Mouse (Mus musculus) embryonic facial prominence, embryonic 12.5 days (tissue): ENCODE results near the gene Defb25. TPM values are rescaled to one million over a fixed set of nuclear protein-coding genes. Genes with fewer than 3 reads are reported as not detected.

ENCODE experiments used
- ATAC-seq: fragments of 200-750 bp; cut with Nextera tagmentation; 2 replicates; pipeline ENCODE4 v1.8.0; 2017; ENCODE audit not compliant: insufficient number of reproducible peaks, insufficient read depth, low FRiP score, low TSS enrichment
- H3K27ac ChIP-seq: fragments of 300-500 bp; sonication (generic); 2 replicates; pipeline ENCODE4 v1.5.1; 2016; ENCODE audit warnings: mild to moderate bottlenecking
- H3K27me3 ChIP-seq: fragments of 300-500 bp; sonication (generic); 2 replicates; pipeline ENCODE4 v1.6.1; 2016; ENCODE audit warnings: mild to moderate bottlenecking, moderate library complexity
- H3K36me3 ChIP-seq: fragments of 300-500 bp; sonication (generic); 2 replicates; pipeline ENCODE4 v1.6.1; 2016; ENCODE audit warnings: mild to moderate bottlenecking
- H3K4me1 ChIP-seq: fragments of 300-500 bp; sonication (generic); 2 replicates; pipeline ENCODE4 v1.6.1; 2016
- H3K4me2 ChIP-seq: fragments of 300-500 bp; sonication (generic); replicated peaks from 2 replicates; pipeline ENCODE4 v1.6.1; 2016; ENCODE audit warnings: mild to moderate bottlenecking, moderate library complexity
- H3K4me3 ChIP-seq: fragments of 300-500 bp; sonication (generic); 2 replicates; pipeline ENCODE4 v1.5.1; 2016; ENCODE audit warnings: mild to moderate bottlenecking
- H3K9ac ChIP-seq: fragments of 300-500 bp; sonication (generic); 2 replicates; pipeline ENCODE4 v1.6.1; 2016; ENCODE audit warnings: mild to moderate bottlenecking, moderate library complexity
- H3K9me3 ChIP-seq: fragments of 300-500 bp; sonication (generic); 2 replicates; pipeline ENCODE4 v1.6.1; 2016; ENCODE audit warnings: mild to moderate bottlenecking, moderate library complexity
- WGBS: fragments of 180-500 bp; shearing (Covaris S2); methylation state at CpG from one replicate; pipeline ENCODE4 v1.1.7; 2016; 5-methylcytosine and 5-hydroxymethylcytosine counted together
- polyA plus RNA-seq: library from polyadenylated mRNA; unstranded; fragments of >200 nt; fragmentation: Nextera tagmentation; extraction: Ambion mirVana; gene quantifications from 2 replicates; pipeline ENCODE4 v1.2.1, GENCODE M21; 2016

Gene Defb25
- polyA plus RNA-seq, 1 experiment from 2014 or later: not detected

GRCm38 (mm10) chr2:152600076-152600475 lies 22.8 kb downstream of the Defb25 start:
- no peak overlapping the region for H3K27ac ChIP-seq
- WGBS: 83% methylated on average over 6 of the region's 6 CpGs

GRCm38 (mm10) chr2:152599299-152599698 lies 23.6 kb downstream of the Defb25 start, which contains the start of gene Defb45:
Gene Defb45, minus strand, starts transcription at chr2:152599399.
- no peak for ATAC-seq

More at GRCm38 (mm10) chr2:152600076-152600475, 22.8 kb downstream of the Defb25 start:
- H3K9me3 ChIP-seq: no peaks in the 10 kb centered on the region
- no peak for ATAC-seq
- no peaks in the 10 kb centered on the region for H3K36me3 ChIP-seq
- no peaks in the 10 kb centered on the region for H3K4me1 ChIP-seq
- no peaks in the 10 kb centered on the region for H3K27me3 ChIP-seq
- no peak overlapping the region for H3K9ac ChIP-seq
- no peak overlapping the region for H3K4me3 ChIP-seq
- no peak overlapping the region for H3K4me2 ChIP-seq

DNA sequence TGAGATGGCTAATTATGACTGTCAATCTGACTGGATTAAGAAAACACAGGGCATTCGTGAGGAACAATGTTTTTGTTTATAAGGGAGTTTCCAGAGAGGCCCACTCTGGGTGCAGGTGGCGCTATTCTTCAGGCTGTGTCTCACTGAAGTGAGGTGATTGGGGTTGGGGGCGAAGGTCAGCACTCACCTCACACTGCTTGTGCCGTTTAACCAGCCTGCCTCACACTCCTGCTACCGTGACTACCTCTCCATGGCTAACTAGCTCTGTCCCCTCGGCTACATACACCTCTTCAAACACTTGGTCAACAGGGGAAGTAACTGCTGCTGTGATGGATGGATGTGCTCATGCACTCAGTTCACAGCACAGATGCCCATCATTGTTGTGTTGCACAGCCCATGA lies 33.8 kb downstream of the Defb25 start:
- no peak for ATAC-seq
- no peak overlapping the region for H3K4me3 ChIP-seq
- WGBS: 30% methylated on average over 6 of the region's 6 CpGs
- H3K9ac ChIP-seq: no peak overlapping the region
- H3K27me3 ChIP-seq: no peaks in the 10 kb centered on the region
- no peaks in the 10 kb centered on the region for H3K36me3 ChIP-seq
- no peak overlapping the region for H3K4me2 ChIP-seq
- H3K9me3 ChIP-seq: no peaks in the 10 kb centered on the region
- no peak overlapping the region for H3K27ac ChIP-seq
- no peaks in the 10 kb centered on the region for H3K4me1 ChIP-seq

More at GRCm38 (mm10) chr2:152599299-152599698, 23.6 kb downstream of the Defb25 start, which contains the start of gene Defb45:
- H3K4me2 ChIP-seq: no peak within 1 kb of the TSS
- no peak within 1 kb of the TSS for H3K4me3 ChIP-seq
- no peak within 1 kb of the TSS for H3K9ac ChIP-seq
- no peaks in the 10 kb centered on the region for H3K4me1 ChIP-seq
- no peak within 1 kb of the TSS for H3K27ac ChIP-seq
- H3K27me3 ChIP-seq: no peaks in the 10 kb centered on the region
- no peaks in the 10 kb centered on the region for H3K9me3 ChIP-seq
- H3K36me3 ChIP-seq: no peaks in the 10 kb centered on the region
- 59% methylated on average over 7 of the region's 7 CpGs for WGBS

DNA sequence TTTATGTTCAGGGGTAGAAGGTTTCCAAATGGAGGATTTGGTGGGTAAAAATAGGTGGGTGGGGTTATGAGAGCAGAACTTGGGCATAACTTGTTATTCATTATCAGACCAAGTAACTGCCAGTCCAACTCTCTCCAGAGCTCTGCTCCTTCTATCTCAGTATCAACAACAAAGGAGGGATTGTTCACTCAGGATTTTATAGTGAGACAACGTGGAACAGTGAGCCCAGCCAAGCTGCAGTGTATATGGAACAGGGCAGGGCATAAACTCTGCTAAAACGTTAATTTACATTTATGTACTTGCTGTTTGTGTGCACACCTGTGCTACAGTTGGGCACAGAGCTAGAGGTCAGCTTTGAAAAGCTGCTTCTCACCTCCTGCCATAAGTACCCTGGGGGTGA lies 34.4 kb downstream of the Defb25 start:
- Histone ChIP-seq H3K4me2 (no peak overlapping the region), H3K9ac (no peak overlapping the region), H3K4me3 (no peak overlapping the region), H3K27ac (no peak overlapping the region), H3K36me3 (no peaks in the 10 kb centered on the region), H3K9me3 (no peaks in the 10 kb centered on the region), H3K27me3 (no peaks in the 10 kb centered on the region), H3K4me1 (no peaks in the 10 kb centered on the region)
- ATAC-seq: no peak
- WGBS: 28% methylated on average over 2 of the region's 2 CpGs

DNA sequence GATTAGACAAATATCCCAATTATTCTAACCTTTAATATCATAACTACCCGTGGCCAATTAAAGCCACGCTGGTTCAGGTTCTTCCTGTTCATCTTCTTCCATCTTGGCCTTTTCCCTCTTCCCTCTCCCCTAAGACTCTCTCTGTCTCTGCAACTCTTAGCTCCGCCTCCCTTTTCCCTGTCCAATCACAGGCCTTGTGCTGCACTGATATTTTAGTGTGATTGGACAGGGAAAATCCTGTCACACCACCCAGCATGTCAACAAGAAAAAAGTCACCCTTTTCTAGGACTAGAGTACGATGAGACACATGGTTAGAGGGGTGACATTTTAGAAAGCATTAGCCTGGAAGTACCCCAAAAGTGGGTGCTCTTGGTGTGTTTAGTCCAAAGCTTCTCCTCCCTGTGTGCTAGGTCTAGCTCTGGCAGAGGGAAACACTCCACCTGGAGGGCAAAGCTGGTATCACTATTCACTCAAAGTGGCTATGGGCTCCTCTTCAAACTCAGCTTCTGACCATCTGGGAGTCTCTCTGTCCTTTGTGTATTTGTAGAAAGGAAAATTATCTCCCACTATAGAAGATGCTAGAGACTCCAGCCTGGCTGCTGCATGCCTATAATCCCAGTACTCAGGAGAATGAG lies 35.8 kb downstream of the Defb25 start:
- 82% methylated on average over 4 of the region's 4 CpGs for WGBS
- no peak for ATAC-seq
- Histone ChIP-seq H3K36me3 (no peaks in the 10 kb centered on the region), H3K4me3 (no peak overlapping the region), H3K27me3 (no peaks in the 10 kb centered on the region), H3K4me1 (no peaks in the 10 kb centered on the region), H3K27ac (no peak overlapping the region), H3K9ac (no peak overlapping the region), H3K4me2 (no peak overlapping the region), H3K9me3 (no peaks in the 10 kb centered on the region)

GRCm38 (mm10) chr2:152580612-152581011 lies 42.2 kb downstream of the Defb25 start:
- Histone ChIP-seq H3K36me3 (no peaks in the 10 kb centered on the region), H3K4me3 (no peak overlapping the region), H3K4me1 (no peaks in the 10 kb centered on the region), H3K9me3 (no peaks in the 10 kb centered on the region), H3K27ac (no peak overlapping the region), H3K9ac (no peak overlapping the region), H3K27me3 (no peaks in the 10 kb centered on the region), H3K4me2 (no peak overlapping the region)
- WGBS: 89% methylated on average over 11 of the region's 11 CpGs
- ATAC-seq: no peak

- 75% methylated on average over 7 of the region's 7 CpGs for WGBS
Measured at GRCm38 (mm10) chr2:152580107-152580506, 42.7 kb downstream of the Defb25 start, which contains the start of gene Defb19. Gene Defb19, minus strand, starts transcription at chr2:152580312.

DNA sequence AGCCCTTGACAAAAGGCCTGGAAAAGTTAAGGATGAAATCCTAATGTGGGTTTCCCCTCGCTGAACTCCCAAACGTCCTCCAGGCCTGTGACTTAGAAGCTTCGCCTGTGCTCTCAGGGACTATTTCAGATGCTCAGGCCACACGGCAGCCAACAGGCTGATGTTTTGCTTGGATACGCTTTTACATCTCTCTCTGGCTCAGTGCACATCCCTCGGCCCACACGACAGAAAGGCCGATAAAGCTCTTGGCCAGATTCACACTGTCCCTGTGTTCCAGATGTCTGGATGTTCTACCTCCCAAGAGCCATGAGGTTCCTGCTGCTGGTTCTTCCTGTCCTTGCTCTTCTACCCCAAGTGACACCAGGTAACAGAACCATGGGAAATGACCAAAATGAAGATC lies 49.4 kb downstream of the Defb25 start:
- 87% methylated on average over 8 of the region's 8 CpGs for WGBS
- Histone ChIP-seq H3K4me1 (no peaks in the 10 kb centered on the region), H3K27ac (no peak overlapping the region)

More at GRCm38 (mm10) chr2:152580107-152580506, 42.7 kb downstream of the Defb25 start, which contains the start of gene Defb19:
- Histone ChIP-seq H3K27me3 (no peaks in the 10 kb centered on the region), H3K36me3 (no peaks in the 10 kb centered on the region), H3K9ac (no peak within 1 kb of the TSS), H3K4me2 (no peak within 1 kb of the TSS), H3K4me1 (no peaks in the 10 kb centered on the region), H3K27ac (no peak within 1 kb of the TSS), H3K9me3 (no peaks in the 10 kb centered on the region), H3K4me3 (no peak within 1 kb of the TSS)
- no peak for ATAC-seq

More for the DNA sequence above, 49.4 kb downstream of the Defb25 start:
- H3K4me3 ChIP-seq: no peak overlapping the region
- no peak for ATAC-seq
- H3K36me3 ChIP-seq: no peaks in the 10 kb centered on the region
- H3K4me2 ChIP-seq: no peak overlapping the region
- no peaks in the 10 kb centered on the region for H3K27me3 ChIP-seq
- no peak overlapping the region for H3K9ac ChIP-seq
- H3K9me3 ChIP-seq: no peaks in the 10 kb centered on the region

Other genes starting within 250 kb of the Defb25 start
- gene Nrsn2, start 246.4 kb downstream of the Defb25 start, polyA plus RNA-seq: 4.3 and 4.9 TPM in 2 replicates
- 16.9 and 18.1 TPM in 2 replicates for gene Sox12, start 225.0 kb downstream of the Defb25 start, polyA plus RNA-seq
- 71.0 and 73.6 TPM in 2 replicates for gene Zcchc3, start 208.0 kb downstream of the Defb25 start, polyA plus RNA-seq
- 0.27 and 0.31 TPM in 2 replicates for gene 6820408C15Rik, start 207.5 kb downstream of the Defb25 start, polyA plus RNA-seq
- not detected in 2 replicates for gene Defb23, start 158.4 kb downstream of the Defb25 start, polyA plus RNA-seq
- not detected in 2 replicates for gene Defb20, start 146.0 kb downstream of the Defb25 start, polyA plus RNA-seq
- gene Defb22, start 132.9 kb downstream of the Defb25 start, polyA plus RNA-seq: not detected in 2 replicates
- not detected in 2 replicates for gene Defb26, start 111.4 kb downstream of the Defb25 start, polyA plus RNA-seq
- not detected in 2 replicates for gene Defb28, start 104.8 kb downstream of the Defb25 start, polyA plus RNA-seq
- gene Defb29, start 83.0 kb downstream of the Defb25 start, polyA plus RNA-seq: not detected in 2 replicates
- gene Gm17416, start 53.7 kb downstream of the Defb25 start, polyA plus RNA-seq: not detected in 2 replicates
- not detected in 2 replicates for gene Defb21, start 50.3 kb downstream of the Defb25 start, polyA plus RNA-seq
- gene Defb19, start 42.7 kb downstream of the Defb25 start, polyA plus RNA-seq: not detected in 2 replicates
- gene Defb45, start 23.7 kb downstream of the Defb25 start, polyA plus RNA-seq: not detected in 2 replicates
- gene Defb36, start 18.7 kb downstream of the Defb25 start, polyA plus RNA-seq: not detected in 2 replicates
- gene Rem1, start 3.9 kb upstream of the Defb25 start, polyA plus RNA-seq: 1.1 and 1.6 TPM in 2 replicates
- gene H13, start 46.4 kb upstream of the Defb25 start, polyA plus RNA-seq: 129 and 131 TPM in 2 replicates
- gene Mcts2, start 64.0 kb upstream of the Defb25 start, polyA plus RNA-seq: 36.4 and 38.9 TPM in 2 replicates
- gene Id1, start 113.2 kb upstream of the Defb25 start, polyA plus RNA-seq: 168 and 170 TPM in 2 replicates
- gene Cox4i2, start 131.1 kb upstream of the Defb25 start, polyA plus RNA-seq: 14.3 and 14.5 TPM in 2 replicates
- 104 and 105 TPM in 2 replicates for gene Bcl2l1, start 208.7 kb upstream of the Defb25 start, polyA plus RNA-seq
- gene Tpx2, start 224.9 kb upstream of the Defb25 start, polyA plus RNA-seq: 92.4 and 106 TPM in 2 replicates